Mouse (Mus musculus) liver, embryonic 11.5 days (tissue): ENCODE results near the gene Immp1l. TPM values are rescaled to one million over a fixed set of nuclear protein-coding genes. Genes with fewer than 3 reads are reported as not detected.

Experiments used
- ATAC-seq: fragments of 200-750 bp; cut with Nextera tagmentation; replicated peaks from 2 replicates; pipeline ENCODE4 v1.8.0; 2017; ENCODE audit warnings: moderate number of reproducible peaks, mild to moderate bottlenecking, moderate TSS enrichment, moderate library complexity; ENCODE audit not compliant: low FRiP score
- DNase-seq: peaks from one replicate; pipeline ENCODE4 v3.0.0-alpha.2; 2017; ENCODE audit warnings: low spot score
- H3K27ac ChIP-seq: fragments of 300-500 bp; sonication (generic); 2 replicates; pipeline ENCODE4 v1.5.1; 2014; ENCODE audit warnings: mild to moderate bottlenecking, low read depth, low read length, control low read depth
- H3K27me3 ChIP-seq: fragments of 300-500 bp; sonication (generic); replicated peaks from 2 replicates; pipeline ENCODE4 v1.6.1; 2014; ENCODE audit warnings: low read length, mixed read lengths; ENCODE audit not compliant: control insufficient read depth, insufficient read depth
- H3K36me3 ChIP-seq: fragments of 300-500 bp; sonication (generic); 2 replicates; pipeline ENCODE4 v1.6.1; 2014; ENCODE audit warnings: mild to moderate bottlenecking, low read length, moderate library complexity, mixed read lengths; ENCODE audit not compliant: control insufficient read depth, insufficient read depth
- H3K4me1 ChIP-seq: fragments of 300-500 bp; sonication (generic); replicated peaks from 2 replicates; pipeline ENCODE4 v1.6.1; 2014; ENCODE audit warnings: low read length, mixed read lengths; ENCODE audit not compliant: control insufficient read depth, insufficient read depth
- H3K4me2 ChIP-seq: fragments of 300-500 bp; sonication (generic); 2 replicates; pipeline ENCODE4 v1.6.1; 2014; ENCODE audit warnings: mild to moderate bottlenecking, control low read depth, moderate library complexity
- H3K4me3 ChIP-seq: fragments of 300-500 bp; sonication (generic); 2 replicates; pipeline ENCODE4 v1.5.1; 2014; ENCODE audit warnings: low read depth, low read length, control low read depth
- H3K9ac ChIP-seq: fragments of 300-500 bp; sonication (generic); 2 replicates; pipeline ENCODE4 v1.6.1; 2014; ENCODE audit warnings: low read depth, low read length, control low read depth
- H3K9me3 ChIP-seq: fragments of 300-500 bp; sonication (generic); 2 replicates; pipeline ENCODE4 v1.6.1; 2016; ENCODE audit warnings: low read length, inconsistent platforms, mixed read lengths; ENCODE audit not compliant: control insufficient read depth
- WGBS: fragments of 180-500 bp; shearing (Covaris S2); extraction: QIAGEN DNeasy Blood & Tissue Kit; methylation state at CpG from one replicate; pipeline ENCODE4 v1.1.7; 2014; 5-methylcytosine and 5-hydroxymethylcytosine counted together
- microRNA-seq: library from miRNA; unstranded; fragments of <30 nt; microRNA quantifications from one replicate; pipeline ENCODE4, GENCODE M21; 2017; ENCODE audit warnings: borderline number of aligned reads
- polyA plus RNA-seq: library from polyadenylated mRNA; unstranded; fragments of >200 nt; fragmentation: Nextera tagmentation; extraction: Ambion mirVana; gene quantifications from 2 replicates; pipeline ENCODE4 v1.2.1, GENCODE M21; 2014

Immp1l gene
- polyA plus RNA-seq, 1 experiment from 2014 or later = 105 TPM

- 55% methylated on average over 1 of the region's 1 CpGs for WGBS
- Histone ChIP-seq H3K9me3 (no peaks in the 10 kb centered on the region), H3K36me3 (no peaks in the 10 kb centered on the region), H3K4me3 (no peak overlapping the region), H3K9ac (no peak overlapping the region), H3K27me3 (no peaks in the 10 kb centered on the region), H3K4me2 (no peak overlapping the region), H3K4me1 (no peaks in the 10 kb centered on the region; the same call in 1 of the 2 replicates), H3K27ac (no peak overlapping the region)
- ATAC-seq = no peak
- no peak for DNase-seq
These were observed 82.7 kb downstream of the Immp1l start for GRCm38 (mm10) chr2:105987131-105987530.

GRCm38 (mm10) chr2:105987999-105988398 lies 83.6 kb downstream of the Immp1l start:
- no peaks in the 10 kb centered on the region for H3K27me3 ChIP-seq
- no peaks in the 10 kb centered on the region for H3K36me3 ChIP-seq
- no peak overlapping the region for H3K4me3 ChIP-seq
- H3K4me1 ChIP-seq = no peaks in the 10 kb centered on the region; the same call in 1 of the 2 replicates
- ATAC-seq (no peak), DNase-seq (no peak)
- H3K9me3 ChIP-seq = no peaks in the 10 kb centered on the region
- H3K27ac ChIP-seq = no peak overlapping the region
- WGBS = 31% methylated on average over 2 of the region's 2 CpGs
- H3K9ac ChIP-seq = no peak overlapping the region
- no peak overlapping the region for H3K4me2 ChIP-seq

GRCm38 (mm10) chr2:106002835-106003739 lies 98.6 kb downstream of the Immp1l start, which contains the start of gene Dnajc24:
Gene Dnajc24, minus strand, starts transcription at chr2:106003549.
- Histone ChIP-seq H3K4me2 (peak within 1 kb of the TSS; percentile 73), H3K27me3 (no peaks in the 10 kb centered on the region), H3K27ac (peak within 1 kb of the TSS; percentile 52; the same call in 1 of the 2 replicates), H3K9ac (peak within 1 kb of the TSS; percentile 89), H3K36me3 (no peaks in the 10 kb centered on the region), H3K4me1 (no peaks in the 10 kb centered on the region), H3K9me3 (no peaks in the 10 kb centered on the region), H3K4me3 (peak within 1 kb of the TSS; percentile 85)
- DNase-seq (peak; percentile 90), ATAC-seq (peak; percentile 98)
- WGBS = 2% methylated on average over 44 of the region's 44 CpGs

GRCm38 (mm10) chr2:106008415-106008814 lies 104.0 kb downstream of the Immp1l start:
- no peaks in the 10 kb centered on the region for H3K4me1 ChIP-seq
- no peak overlapping the region for H3K4me3 ChIP-seq
- H3K36me3 ChIP-seq = no peaks in the 10 kb centered on the region
- no peaks in the 10 kb centered on the region for H3K27me3 ChIP-seq
- H3K27ac ChIP-seq = no peak overlapping the region
- no peak overlapping the region for H3K9ac ChIP-seq
- no peaks in the 10 kb centered on the region for H3K9me3 ChIP-seq
- 60% methylated on average over 2 of the region's 2 CpGs for WGBS
- DNase-seq (no peak), ATAC-seq (no peak)
- H3K4me2 ChIP-seq = no peak overlapping the region

Small RNA genes within 50 kb of the gene (microRNA-seq; reads per million reads assigned to microRNA genes)
- gene Gm22002 = not detected

Other genes with a start within 250 kb of the Immp1l start
- 0.26 TPM in 1 of 2 replicates, not detected in the other for gene Pax6, start 235.7 kb upstream of the Immp1l start, polyA plus RNA-seq
- gene Elp4, start 74 bp upstream of the Immp1l start, polyA plus RNA-seq = 28.2 and 35.3 TPM in 2 replicates
- 35.5 and 40.7 TPM in 2 replicates for gene Dnajc24, start 98.9 kb downstream of the Immp1l start, polyA plus RNA-seq